Mouse (Mus musculus) brain, embryonic 14.5 days (tissue): Measurements from ENCODE around the gene Idh2.

Experiments
- CTCF ChIP-seq: fragments of 200-500 bp; IDR thresholded peaks from 2 replicates; pipeline ENCODE4 v1.5.1; 2012; ENCODE audit warnings: inconsistent platforms, mild to moderate bottlenecking, moderate library complexity, borderline replicate concordance; ENCODE audit not compliant: insufficient read depth, insufficient read length; ENCODE audit errors: extremely low read depth
- POLR2A ChIP-seq: fragments of 200-500 bp; IDR thresholded peaks from 2 replicates; pipeline ENCODE4 v1.6.1; 2012; ENCODE audit warnings: mild to moderate bottlenecking, inconsistent platforms, borderline replicate concordance; ENCODE audit not compliant: poor library complexity, insufficient read depth, insufficient read length, severe bottlenecking; ENCODE audit errors: extremely low read depth

DNA sequence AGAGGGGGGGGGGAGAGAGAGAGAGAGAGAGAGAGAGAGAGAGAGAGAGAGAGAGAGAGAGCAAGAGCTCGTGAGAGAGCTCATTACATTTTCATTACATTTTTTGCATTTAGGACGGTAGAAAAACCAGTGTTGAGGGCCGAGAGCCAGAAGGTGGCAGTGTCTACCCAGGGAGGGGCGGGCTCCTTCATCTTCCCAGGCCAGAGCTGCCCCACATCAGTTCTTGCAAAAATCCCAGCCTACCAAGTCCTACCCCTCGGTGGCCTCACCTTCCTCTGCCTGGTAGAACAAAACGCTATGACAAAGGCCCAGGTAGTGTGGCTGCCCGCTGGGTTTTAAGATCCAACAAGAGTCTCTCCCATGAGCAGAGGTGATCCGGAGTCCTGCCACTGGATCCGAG is 25.6 kb upstream of the Idh2 start:
- TF ChIP-seq POLR2A = no peak
- TF ChIP-seq CTCF = peak; percentile 92
